Mouse (Mus musculus) pancreas, adult 10 weeks (tissue): ENCODE results near the gene Exoc3l. TPM values are rescaled to one million over a fixed set of nuclear protein-coding genes. Genes with fewer than 3 reads are reported as not detected.

Source experiments
- polyA plus RNA-seq: library from polyadenylated mRNA; stranded (reverse); fragments of 350-450 nt; fragmentation: Illumina TruSeq; extraction: RNeasy Lipid Tissue Mini Kit (QIAGEN cat#74804); gene quantifications from one replicate; pipeline ENCODE4 v1.2.3, GENCODE M21; 2015; ENCODE audit warnings: low read depth, low replicate concordance; ENCODE audit not compliant: insufficient read depth

Gene Exoc3l
- 5.2 TPM for polyA plus RNA-seq

GRCm38 (mm10) chr8:105295895-105296573, at the start of gene Exoc3l:
Gene Exoc3l (minus strand): TSS chr8:105296101.

GRCm38 (mm10) chr8:105326141-105326672, 30.3 kb upstream of the Exoc3l start, which contains the start of the genes Lrrc29 and Tmem208:
Gene Lrrc29 (minus strand): TSS chr8:105326278.
Gene Tmem208 (plus strand): TSS chr8:105326354.

GRCm38 (mm10) chr8:105305211-105306145, 9.6 kb upstream of the Exoc3l start, which contains the start of gene Elmo3:
Gene Elmo3 (plus strand): TSS chr8:105305601.

GRCm38 (mm10) chr8:105297511-105298192, 1.8 kb upstream of the Exoc3l start, which contains the start of gene E2f4:
Gene E2f4 (plus strand): TSS chr8:105297663.

GRCm38 (mm10) chr8:105289805-105290460, 6.0 kb downstream of the Exoc3l start, which contains the start of gene 4931428F04Rik:
Gene 4931428F04Rik (minus strand): TSS chr8:105289864.

GRCm38 (mm10) chr8:105275840-105276239, 20.1 kb downstream of the Exoc3l start, which contains the start of gene Nol3:
Gene Nol3 (plus strand): TSS chr8:105276140.

GRCm38 (mm10) chr8:105269461-105269947, 26.4 kb downstream of the Exoc3l start, which contains the start of gene Hsf4:
Gene Hsf4 (plus strand): TSS chr8:105269801.

GRCm38 (mm10) chr8:105264024-105264982, 31.6 kb downstream of the Exoc3l start, which contains the start of the genes Tradd and Fbxl8:
Gene Tradd (minus strand): TSS chr8:105264609.
Gene Fbxl8 (plus strand): TSS chr8:105264648.

GRCm38 (mm10) chr8:105254966-105255350, 40.9 kb downstream of the Exoc3l start, which contains the start of gene B3gnt9:
Gene B3gnt9 (minus strand): TSS chr8:105255153.

Other genes starting within 250 kb of the Exoc3l start
- gene Ces3a, start 247.5 kb downstream of the Exoc3l start, polyA plus RNA-seq = not detected
- not detected for gene Ces3b, start 212.3 kb downstream of the Exoc3l start, polyA plus RNA-seq
- gene Ces4a, start 164.3 kb downstream of the Exoc3l start, polyA plus RNA-seq = not detected
- gene Cbfb, start 125.4 kb downstream of the Exoc3l start, polyA plus RNA-seq = 4.9 TPM
- gene D230025D16Rik, start 71.0 kb downstream of the Exoc3l start, polyA plus RNA-seq = 9.7 TPM
- gene B3gnt9, start 40.9 kb downstream of the Exoc3l start, polyA plus RNA-seq = 3.1 TPM
- 5.1 TPM for gene Tradd, start 31.5 kb downstream of the Exoc3l start, polyA plus RNA-seq
- gene Fbxl8, start 31.5 kb downstream of the Exoc3l start, polyA plus RNA-seq = 1.3 TPM
- 2.9 TPM for gene Hsf4, start 26.3 kb downstream of the Exoc3l start, polyA plus RNA-seq
- 0.33 TPM for gene Nol3, start 20.0 kb downstream of the Exoc3l start, polyA plus RNA-seq
- gene 4931428F04Rik, start 6.2 kb downstream of the Exoc3l start, polyA plus RNA-seq = 0.63 TPM
- gene E2f4, start 1.6 kb upstream of the Exoc3l start, polyA plus RNA-seq = 15.0 TPM
- 15.3 TPM for gene Elmo3, start 9.5 kb upstream of the Exoc3l start, polyA plus RNA-seq
- gene Lrrc29, start 30.2 kb upstream of the Exoc3l start, polyA plus RNA-seq = 2.0 TPM
- 35.7 TPM for gene Tmem208, start 30.3 kb upstream of the Exoc3l start, polyA plus RNA-seq
- gene Fhod1, start 51.9 kb upstream of the Exoc3l start, polyA plus RNA-seq = 7.3 TPM
- gene Slc9a5, start 52.7 kb upstream of the Exoc3l start, polyA plus RNA-seq = 0.61 TPM
- not detected for gene Plekhg4, start 77.2 kb upstream of the Exoc3l start, polyA plus RNA-seq
- not detected for gene Kctd19, start 117.4 kb upstream of the Exoc3l start, polyA plus RNA-seq
- 1.6 TPM for gene Lrrc36, start 117.5 kb upstream of the Exoc3l start, polyA plus RNA-seq
- gene Tppp3, start 175.4 kb upstream of the Exoc3l start, polyA plus RNA-seq = 31.3 TPM
- 13.1 TPM for gene Zdhhc1, start 200.8 kb upstream of the Exoc3l start, polyA plus RNA-seq
- gene Hsd11b2, start 222.7 kb upstream of the Exoc3l start, polyA plus RNA-seq = not detected